Mouse (Mus musculus) R1 (cell line): ENCODE measurements around the gene S1pr1.

ENCODE experiments used
- DNase-seq: peaks from one replicate; pipeline ENCODE4 v3.0.0-alpha.2; 2018; ENCODE audit warnings: low read depth, low spot score

S1pr1 gene

GRCm38 (mm10) chr3:115714671-115715651 lies at the start of gene S1pr1:
TSS of gene S1pr1 (minus strand) at chr3:115715072.
- DNase-seq = peak; percentile 85

GRCm38 (mm10) chr3:115763292-115763691 lies 48.4 kb upstream of the S1pr1 start:
- DNase-seq = no peak

GRCm38 (mm10) chr3:115762841-115763240 lies 48.0 kb upstream of the S1pr1 start:
- no peak for DNase-seq

- DNase-seq = no peak
Measured at GRCm38 (mm10) chr3:115759659-115760058, 44.8 kb upstream of the S1pr1 start.

- DNase-seq = peak; percentile 80
Measured at GRCm38 (mm10) chr3:115758455-115758912, 43.6 kb upstream of the S1pr1 start.

- no peak for DNase-seq
Measured at GRCm38 (mm10) chr3:115754466-115754865, 39.6 kb upstream of the S1pr1 start.

GRCm38 (mm10) chr3:115750369-115750768 lies 35.5 kb upstream of the S1pr1 start:
- DNase-seq = no peak

GRCm38 (mm10) chr3:115748289-115748989 lies 33.6 kb upstream of the S1pr1 start:
- DNase-seq = no peak

GRCm38 (mm10) chr3:115746511-115746910 lies 31.6 kb upstream of the S1pr1 start:
- no peak for DNase-seq

GRCm38 (mm10) chr3:115745088-115745487 lies 30.2 kb upstream of the S1pr1 start:
- no peak for DNase-seq

- no peak for DNase-seq
Measured at GRCm38 (mm10) chr3:115738524-115738923, 23.7 kb upstream of the S1pr1 start.

- no peak for DNase-seq
Measured at GRCm38 (mm10) chr3:115737785-115738318, 23.0 kb upstream of the S1pr1 start.

GRCm38 (mm10) chr3:115735540-115735939 lies 20.7 kb upstream of the S1pr1 start:
- DNase-seq = no peak

- DNase-seq = no peak
Measured at GRCm38 (mm10) chr3:115734841-115735240, 20.0 kb upstream of the S1pr1 start.

- no peak for DNase-seq
Measured at GRCm38 (mm10) chr3:115730336-115730735, 15.5 kb upstream of the S1pr1 start.

GRCm38 (mm10) chr3:115729187-115729586 lies 14.3 kb upstream of the S1pr1 start:
- no peak for DNase-seq

- DNase-seq = no peak
Measured at GRCm38 (mm10) chr3:115728211-115728610, 13.3 kb upstream of the S1pr1 start.

GRCm38 (mm10) chr3:115718886-115719285 lies 4.0 kb upstream of the S1pr1 start:
- no peak for DNase-seq

- DNase-seq = no peak
Measured at GRCm38 (mm10) chr3:115715900-115716515, 1.1 kb upstream of the S1pr1 start.

GRCm38 (mm10) chr3:115714049-115714435 lies 830 bp downstream of the S1pr1 start:
- DNase-seq = no peak

- no peak for DNase-seq
Measured at GRCm38 (mm10) chr3:115713417-115714048, 1.3 kb downstream of the S1pr1 start.
